Mouse (Mus musculus): ENCODE measurements around the gene Chil5. TPM values are rescaled to one million over a fixed set of nuclear protein-coding genes. Genes with fewer than 3 reads are reported as not detected.

The Chil5 gene
- total RNA-seq, 2 experiments from 2014 or later: not detected

Other genes starting within 250 kb of the Chil5 start
- gene Rap1a, start 231.5 kb downstream of the Chil5 start, total RNA-seq (2021): 100 to 1,000 TPM; 110 to 115 TPM
- under 1 TPM in 1 of 2 experiments, not detected in 1; 0.22 TPM for gene Adora3, start 162.0 kb downstream of the Chil5 start, total RNA-seq (2021)
- under 1 TPM in 1 of 2 experiments, not detected in 1; 0.49 TPM for gene Tmigd3, start 161.9 kb downstream of the Chil5 start, total RNA-seq (2021)
- under 1 TPM; 0.54 to 0.94 TPM for gene I830077J02Rik, start 100.2 kb downstream of the Chil5 start, total RNA-seq (2021)
- 10 to 100 TPM; 46.9 to 48.5 TPM for gene Wdr77, start 73.4 kb downstream of the Chil5 start, total RNA-seq (2021)
- gene Atp5f1, start 72.7 kb downstream of the Chil5 start, total RNA-seq (2021): 1,000 to 10,000 TPM; 1,203 to 1,219 TPM
- gene Ovgp1, start 59.1 kb downstream of the Chil5 start, total RNA-seq (2021): under 1 TPM; 0.27 to 0.58 TPM
- not detected for gene Pifo, start 18.2 kb downstream of the Chil5 start, total RNA-seq (2021)
- gene Chia1, start 80.4 kb upstream of the Chil5 start, total RNA-seq (2021): not detected
- under 1 TPM in 1 of 2 experiments, not detected in 1; 0.19 TPM for gene Chil3, start 134.8 kb upstream of the Chil5 start, total RNA-seq (2021)
- gene Chil4, start 186.7 kb upstream of the Chil5 start, total RNA-seq (2021): not detected

Measured in heart, postnatal 36 days (tissue).